Mouse (Mus musculus) CH12.LX (cell line): ENCODE results near the gene Chrnb1. TPM values are rescaled to one million over a fixed set of nuclear protein-coding genes. Genes with fewer than 3 reads are reported as not detected.

Experiments
- DNase-seq: peaks from one replicate; pipeline ENCODE4 v3.0.0-alpha.2; 2013; ENCODE audit errors: extremely low read depth
- H3K27ac ChIP-seq: 2 replicates; pipeline ENCODE4 v1.5.1; 2012; ENCODE audit warnings: low read depth, mild to moderate bottlenecking, control low read depth, moderate library complexity; ENCODE audit not compliant: insufficient read depth
- H3K27me3 ChIP-seq: replicated peaks from 2 replicates; pipeline ENCODE3; 2012; ENCODE audit warnings: inconsistent platforms
- H3K36me3 ChIP-seq, 2 experiments: replicated peaks in 1 of 2; 2 replicates each; pipeline versions ENCODE3 to v1.6.1; 2012; ENCODE audit warnings: inconsistent platforms in 1 of 2, low read length in 1 of 2, mild to moderate bottlenecking in 1 of 2, mixed read lengths in 1 of 2, moderate library complexity in 1 of 2; ENCODE audit not compliant: control insufficient read depth in 1 of 2, insufficient read depth in 1 of 2
- H3K4me1 ChIP-seq, 2 experiments: 2 replicates each; pipeline ENCODE4 v1.6.1; 2012; ENCODE audit warnings: inconsistent platforms in 1 of 2, moderate library complexity in 1 of 2; ENCODE audit not compliant: insufficient read depth in 2 of 2, control insufficient read depth in 1 of 2
- H3K4me2 ChIP-seq: 2 replicates; pipeline ENCODE4 v1.6.1; 2012; ENCODE audit warnings: low read depth, mild to moderate bottlenecking, control low read depth; ENCODE audit not compliant: poor library complexity, insufficient read depth, severe bottlenecking
- H3K4me3 ChIP-seq, 3 experiments: fragments of 150-350 bp in 1 of 3; sonication (generic) in 1 of 3; replicated peaks in 1 of 3; 2 replicates each; pipeline versions ENCODE3 to v1.5.1; 2011 to 2012; ENCODE audit warnings: low read depth in 2 of 3, low read length in 2 of 3, mild to moderate bottlenecking in 2 of 3, moderate library complexity in 2 of 3, control low read depth in 1 of 3, improper control_type of control experiment in 1 of 3, inconsistent platforms in 1 of 3, mixed read lengths in 1 of 3; ENCODE audit not compliant: poor library complexity in 1 of 3
- H3K79me2 ChIP-seq: replicated peaks from 2 replicates; pipeline ENCODE4 v1.6.1; 2012; ENCODE audit warnings: mild to moderate bottlenecking, moderate library complexity; ENCODE audit not compliant: control insufficient read depth, poor library complexity, insufficient read depth, severe bottlenecking; ENCODE audit errors: extremely low read depth
- H3K9ac ChIP-seq: 2 replicates; pipeline ENCODE4 v1.6.1; 2012; ENCODE audit warnings: low read depth, mild to moderate bottlenecking, control low read depth, moderate library complexity; ENCODE audit not compliant: insufficient read depth
- H3K9me3 ChIP-seq: replicated peaks from 2 replicates; pipeline ENCODE3; 2012; ENCODE audit warnings: low read length, inconsistent platforms, mixed read lengths
- CHD1 ChIP-seq: IDR thresholded peaks from 2 replicates; pipeline ENCODE4 v1.6.1; 2012; ENCODE audit warnings: low read depth, low read length, improper control_type of control experiment, inconsistent platforms
- CHD2 ChIP-seq: IDR thresholded peaks from 2 replicates; pipeline ENCODE4 v1.6.1; 2011; ENCODE audit warnings: low read length, improper control_type of control experiment
- CTCF ChIP-seq, 2 experiments: IDR thresholded peaks in 1 of 2; conservative IDR thresholded peaks in 1 of 2; 2 replicates each; pipeline ENCODE4 v1.5.1; 2011 to 2012; ENCODE audit warnings: low read depth in 2 of 2, low read length in 2 of 2, improper control_type of control experiment in 1 of 2, inconsistent platforms in 1 of 2, mild to moderate bottlenecking in 1 of 2, moderate library complexity in 1 of 2
- E2F4 ChIP-seq: IDR thresholded peaks from 2 replicates; pipeline ENCODE4 v1.6.1; 2011; ENCODE audit warnings: low read depth, low read length, improper control_type of control experiment; ENCODE audit not compliant: insufficient replicate concordance
- ELF1 ChIP-seq: IDR thresholded peaks from 2 replicates; pipeline ENCODE4 v1.6.1; 2014; ENCODE audit warnings: low read depth, mild to moderate bottlenecking, inconsistent platforms, low read length, improper control_type of control experiment
- ETS1 ChIP-seq: conservative IDR thresholded peaks from 2 replicates; pipeline ENCODE4 v1.6.1; 2012; ENCODE audit warnings: low read depth, mild to moderate bottlenecking, inconsistent platforms, low read length, improper control_type of control experiment, moderate library complexity
- GABPA ChIP-seq: IDR thresholded peaks from 2 replicates; pipeline ENCODE4 v1.6.1; 2012; ENCODE audit warnings: low read depth, low read length, improper control_type of control experiment, inconsistent platforms; ENCODE audit not compliant: insufficient replicate concordance
- IRF4 ChIP-seq: IDR thresholded peaks from 2 replicates; pipeline ENCODE4 v1.6.1; 2014; ENCODE audit warnings: low read depth, mild to moderate bottlenecking, inconsistent platforms, low read length, improper control_type of control experiment
- JUND ChIP-seq: conservative IDR thresholded peaks from 2 replicates; pipeline ENCODE4 v1.6.1; 2011; ENCODE audit warnings: low read depth, low read length, improper control_type of control experiment
- MAFK ChIP-seq: IDR thresholded peaks from 2 replicates; pipeline ENCODE4 v1.6.1; 2011; ENCODE audit warnings: low read length, improper control_type of control experiment; ENCODE audit not compliant: insufficient replicate concordance
- MAX ChIP-seq: IDR thresholded peaks from 2 replicates; pipeline ENCODE4 v1.6.1; 2011; ENCODE audit warnings: low read length, improper control_type of control experiment
- MEF2A ChIP-seq: IDR thresholded peaks from 2 replicates; pipeline ENCODE4 v1.6.1; 2014; ENCODE audit warnings: low read depth, mild to moderate bottlenecking, inconsistent platforms, low read length, improper control_type of control experiment, borderline replicate concordance
- MYC ChIP-seq: IDR thresholded peaks from 2 replicates; pipeline ENCODE4 v1.6.1; 2011; ENCODE audit warnings: low read depth, mild to moderate bottlenecking, improper control_type of control experiment, low read length
- NRF1 ChIP-seq: IDR thresholded peaks from 2 replicates; pipeline ENCODE4 v1.6.1; 2014; ENCODE audit warnings: low read depth, mild to moderate bottlenecking, inconsistent platforms, low read length, improper control_type of control experiment, moderate library complexity
- POLR2AphosphoS2 ChIP-seq: IDR thresholded peaks from 2 replicates; pipeline ENCODE4 v1.6.1; 2011; ENCODE audit warnings: low read depth, low read length, improper control_type of control experiment
- RAD21 ChIP-seq: IDR thresholded peaks from 2 replicates; pipeline ENCODE4 v1.6.1; 2011; ENCODE audit warnings: low read depth, mild to moderate bottlenecking, low read length, improper control_type of control experiment, moderate library complexity
- RCOR1 ChIP-seq: conservative IDR thresholded peaks from 2 replicates; pipeline ENCODE4 v1.6.1; 2012; ENCODE audit warnings: low read depth, mild to moderate bottlenecking, inconsistent platforms, low read length, improper control_type of control experiment
- SMC3 ChIP-seq: IDR thresholded peaks from 2 replicates; pipeline ENCODE4 v1.6.1; 2011; ENCODE audit warnings: low read depth, low read length, improper control_type of control experiment
- TBP ChIP-seq: conservative IDR thresholded peaks from 2 replicates; pipeline ENCODE4 v1.6.1; 2011; ENCODE audit warnings: low read depth, low read length, improper control_type of control experiment
- TCF12 ChIP-seq: IDR thresholded peaks from 2 replicates; pipeline ENCODE4 v1.6.1; 2014; ENCODE audit warnings: low read depth, mild to moderate bottlenecking, inconsistent platforms, low read length, improper control_type of control experiment
- USF2 ChIP-seq: conservative IDR thresholded peaks from 2 replicates; pipeline ENCODE4 v1.6.1; 2011; ENCODE audit warnings: low read depth, low read length, improper control_type of control experiment
- ZNF384 ChIP-seq: IDR thresholded peaks from 2 replicates; pipeline ENCODE4 v1.6.1; 2012; ENCODE audit warnings: low read depth, low read length, improper control_type of control experiment, inconsistent platforms
- dilution Hi-C: fragments of 300-500 bp; cut with MboI; formaldehyde crosslinking; loops from 2 replicates; pipeline ENCODE4 v1.14.3; 2020; ENCODE audit warnings: low sequenced_read_pairs; ENCODE audit not compliant: extremely low pct_unique_long_range_greater_than_20kb, extremely low pct_ligation_motif_present
- in situ Hi-C: fragments of 300-500 bp; cut with MboI; formaldehyde crosslinking; loops from 3 replicates; pipeline ENCODE4 v1.14.3; 2019; ENCODE audit warnings: low sequenced_read_pairs, low pct_ligation_motif_present, low pct_unique_long_range_greater_than_20kb, mixed read lengths
- polyA plus RNA-seq: library from polyadenylated mRNA; unstranded; fragments of >175 nt; gene quantifications from 2 replicates; pipeline ENCODE4 v1.2.1, GENCODE M21; 2012; ENCODE audit warnings: low read depth; ENCODE audit not compliant: insufficient read length
- total RNA-seq, 2 experiments: library from RNA; depleted of rRNA; stranded (reverse); fragments of 300-350 nt in 1 of 2; fragments of >200 nt in 1 of 2; gene quantifications; 2 replicates each; pipeline ENCODE4 v1.2.3; 2012 to 2014

The Chrnb1 gene
- total and polyA plus RNA-seq, 3 experiments: 1.9 to 5.9 (median 2.2) TPM

- 0 out of 2 replicates have a peak, but pooled peaks have one; percentile 20 for TF ChIP-seq NRF1
- TF ChIP-seq ELF1: peak; percentile 64; the same call in 1 of the 2 replicates
- peak; percentile 51; the same call in 1 of the 2 replicates for TF ChIP-seq ETS1
- TF ChIP-seq RAD21: no peak
- TF ChIP-seq JUND: no peak
- no peak for TF ChIP-seq IRF4
These were observed 20.8 kb downstream of the Chrnb1 start (continued) for GRCm38 (mm10) chr11:69774961-69775360.

- no peak for DNase-seq
- no peak for TF ChIP-seq CHD2
- no peak for TF ChIP-seq SMC3
- TF ChIP-seq IRF4: no peak
- no peak for TF ChIP-seq RCOR1
- no peak for TF ChIP-seq RAD21
- no peak for TF ChIP-seq USF2
- TF ChIP-seq MEF2A: no peak
- TF ChIP-seq TBP: no peak
- TF ChIP-seq TCF12: no peak
- TF ChIP-seq GABPA: no peak
- TF ChIP-seq MAFK: no peak
- TF ChIP-seq NRF1: no peak
- TF ChIP-seq CHD1: no peak
- no peak for TF ChIP-seq MAX
- no peak for TF ChIP-seq MYC
- no peak for TF ChIP-seq ZNF384
- TF ChIP-seq ELF1: no peak
- TF ChIP-seq POLR2AphosphoS2: no peak
- no peak for TF ChIP-seq CTCF (conservative IDR thresholded peaks at IDR 0.05 in 1 of 2, IDR thresholded peaks at IDR 0.05 in 1 of 2; ENCODE audit: low read depth in 2 of 2, low read length in 2 of 2)
- no peak for TF ChIP-seq E2F4
- in situ Hi-C loops (no loop called here), dilution Hi-C loops (no loop called here)
- Histone ChIP-seq H3K27me3 (peaks cover 4% of the 10 kb centered on the region), H3K9me3 (no peaks in the 10 kb centered on the region), H3K27ac (no peak overlapping the region), H3K9ac (no peak overlapping the region), H3K36me3 (no peaks in the 10 kb centered on the region), H3K4me2 (no peak overlapping the region), H3K4me1 (peaks cover 13 to 21% of the 10 kb centered on the region in 2 experiments), H3K79me2 (no peaks in the 10 kb centered on the region; the same call in 1 of the 2 replicates), H3K4me3 (peak overlapping the region in 1 of 3 experiments; percentile 5)
These were observed 28.2 kb downstream of the Chrnb1 start for GRCm38 (mm10) chr11:69767625-69767909.
